Mouse (Mus musculus) cerebral cortex, adult 2 months (tissue): ENCODE results near the gene Trim68.

ENCODE experiments used
- WGBS: fragments of 180-500 bp; shearing (Covaris S2); methylation state at CpG from one replicate; pipeline ENCODE4 v1.1.7; 2018; 5-methylcytosine and 5-hydroxymethylcytosine counted together

Trim68 gene

GRCm38 (mm10) chr7:102686944-102687501 is at the start of gene Trim68:
TSS of gene Trim68 (minus strand) at chr7:102687327.
- WGBS, result under 1% methylated on average over 40 of the region's 40 CpGs

GRCm38 (mm10) chr7:102733793-102734192 is 46.7 kb upstream of the Trim68 start:
- 72% methylated on average over 1 of the region's 1 CpGs for WGBS

GRCm38 (mm10) chr7:102727391-102727790 is 40.3 kb upstream of the Trim68 start, which contains the start of gene Olfr559:
TSS of gene Olfr559 (minus strand) at chr7:102727491.

GRCm38 (mm10) chr7:102718970-102719369 is 31.8 kb upstream of the Trim68 start, which contains the start of gene Olfr33:
TSS of gene Olfr33 (minus strand) at chr7:102719070.
- WGBS, result 35% methylated on average over 1 of the region's 1 CpGs

GRCm38 (mm10) chr7:102701915-102702314 is 14.8 kb upstream of the Trim68 start, which contains the start of gene Olfr558:
TSS of gene Olfr558 (plus strand) at chr7:102702215.

GRCm38 (mm10) chr7:102698461-102698860 is 11.3 kb upstream of the Trim68 start:
- WGBS, result 88% methylated on average over 7 of the region's 7 CpGs

GRCm38 (mm10) chr7:102695358-102696125 is 8.4 kb upstream of the Trim68 start, which contains the start of gene Olfr557:
TSS of gene Olfr557 (plus strand) at chr7:102695910.
- WGBS, result 81% methylated on average over 5 of the region's 5 CpGs

- WGBS, result 88% methylated on average over 1 of the region's 1 CpGs
These were observed 5.2 kb downstream of the Trim68 start for GRCm38 (mm10) chr7:102681916-102682315.

- 75% methylated on average over 2 of the region's 2 CpGs for WGBS
These were observed 10.9 kb downstream of the Trim68 start for GRCm38 (mm10) chr7:102676225-102676624.

GRCm38 (mm10) chr7:102665378-102665777 is 21.7 kb downstream of the Trim68 start:
- 27% methylated on average over 2 of the region's 2 CpGs for WGBS

- 67% methylated on average over 3 of the region's 3 CpGs for WGBS
These were observed 22.5 kb downstream of the Trim68 start, which contains the start of gene Olfr556 for GRCm38 (mm10) chr7:102664599-102664998. TSS of gene Olfr556 (plus strand) at chr7:102664899.

GRCm38 (mm10) chr7:102658523-102658922 is 28.6 kb downstream of the Trim68 start, which contains the start of gene Olfr555:
TSS of gene Olfr555 (plus strand) at chr7:102658823.
- 88% methylated on average over 1 of the region's 1 CpGs for WGBS

- 85% methylated on average over 4 of the region's 4 CpGs for WGBS
These were observed 42.2 kb downstream of the Trim68 start for GRCm38 (mm10) chr7:102644945-102645344.

- 82% methylated on average over 1 of the region's 1 CpGs for WGBS
These were observed 49.0 kb downstream of the Trim68 start, which contains the start of gene Olfr554 for GRCm38 (mm10) chr7:102638132-102638531. TSS of gene Olfr554 (plus strand) at chr7:102638432.

GRCm38 (mm10) chr7:102636665-102637064 is 50.5 kb downstream of the Trim68 start:
- WGBS, result 39% methylated on average over 3 of the region's 3 CpGs
